Mouse (Mus musculus) C2C12 (cell line): ENCODE results near the gene Ccdc87. TPM values are rescaled to one million over a fixed set of nuclear protein-coding genes. Genes with fewer than 3 reads are reported as not detected.
A peak's percentile ranks its signal among the peaks of the same experiment; 100 is the strongest.
"Not testable (repeated sequence)": the region's sequence is repeated elsewhere in the genome, so short reads cannot be mapped to it uniquely, and the experiment has no call there.

ENCODE experiments used
- H3K27me3 ChIP-seq: one replicate; pipeline ENCODE4 v1.6.1; 2011; ENCODE audit not compliant: control insufficient read depth, insufficient read depth, insufficient read length
- H3K36me3 ChIP-seq: one replicate; pipeline ENCODE4 v1.6.1; 2011; ENCODE audit not compliant: control insufficient read depth, insufficient read depth
- H3K4me3 ChIP-seq: one replicate; pipeline ENCODE4 v1.5.1; 2011; ENCODE audit warnings: mild to moderate bottlenecking, control low read depth; ENCODE audit not compliant: poor library complexity, insufficient read depth, severe bottlenecking
- H3K79me2 ChIP-seq: one replicate; pipeline ENCODE4 v1.6.1; 2011; ENCODE audit not compliant: control insufficient read depth, insufficient read depth
- H3K79me3 ChIP-seq: one replicate; pipeline ENCODE4 v1.6.1; 2011; ENCODE audit warnings: low read depth, control low read depth
- H3ac ChIP-seq: one replicate; pipeline ENCODE3; 2011; ENCODE audit warnings: low read depth; ENCODE audit not compliant: control insufficient read depth, insufficient read length
- CEBPB ChIP-seq: IDR thresholded peaks from one replicate; pipeline ENCODE4 v1.6.1; 2011; ENCODE audit warnings: low read depth, mild to moderate bottlenecking, control low read depth, moderate library complexity
- CTCF ChIP-seq: IDR thresholded peaks from one replicate; pipeline ENCODE4 v1.5.1; 2011; ENCODE audit not compliant: control insufficient read depth, insufficient read depth, insufficient read length
- FOSL1 ChIP-seq: IDR thresholded peaks from one replicate; pipeline ENCODE4 v1.8.0; 2011; ENCODE audit warnings: mild to moderate bottlenecking, low read length; ENCODE audit not compliant: poor library complexity, insufficient read depth, severe bottlenecking
- MAX ChIP-seq: IDR thresholded peaks from one replicate; pipeline ENCODE4 v1.6.1; 2011; ENCODE audit warnings: mild to moderate bottlenecking, control low read depth
- MYOD1 ChIP-seq: IDR thresholded peaks from one replicate; pipeline ENCODE4 v1.6.1; 2011; ENCODE audit warnings: low read depth; ENCODE audit not compliant: control insufficient read depth, insufficient read length
- MYOG ChIP-seq: IDR thresholded peaks from one replicate; pipeline ENCODE4 v1.6.1; 2011; ENCODE audit not compliant: control insufficient read depth, insufficient read length; ENCODE audit errors: extremely low read depth
- USF1 ChIP-seq: IDR thresholded peaks from one replicate; pipeline ENCODE4 v1.6.1; 2011; ENCODE audit warnings: low read depth, mild to moderate bottlenecking, control low read depth, moderate library complexity
- polyA plus RNA-seq: library from polyadenylated mRNA; unstranded; fragments of >200 nt; fragmentation: generic; extraction: Trizol; gene quantifications from one replicate; pipeline ENCODE4 v1.2.1, GENCODE M21; 2012; ENCODE audit warnings: missing spikeins

Gene Ccdc87
- polyA plus RNA-seq, 1 experiment, result 0.02 TPM

GRCm38 (mm10) chr19:4802691-4803091 is 36.5 kb upstream of the Ccdc87 start:
- Histone ChIP-seq H3K36me3 (peaks cover 83% of the 10 kb centered on the region), H3K4me3 (no peak overlapping the region), H3K27me3 (no peaks in the 10 kb centered on the region), H3K79me2 (peaks cover 100% of the 10 kb centered on the region), H3ac (no peak overlapping the region), H3K79me3 (peaks cover 99% of the 10 kb centered on the region)
- no peak for TF ChIP-seq MYOD1
- TF ChIP-seq CTCF, result no peak
- TF ChIP-seq FOSL1, result no peak
- no peak for TF ChIP-seq MYOG
- TF ChIP-seq USF1, result no peak
- no peak for TF ChIP-seq MAX
- TF ChIP-seq CEBPB, result no peak

GRCm38 (mm10) chr19:4803283-4803682 is 35.9 kb upstream of the Ccdc87 start:
- no peak overlapping the region for H3ac ChIP-seq
- H3K27me3 ChIP-seq, result no peaks in the 10 kb centered on the region
- H3K36me3 ChIP-seq, result peaks cover 81% of the 10 kb centered on the region
- H3K4me3 ChIP-seq, result no peak overlapping the region
- H3K79me2 ChIP-seq, result peaks cover 100% of the 10 kb centered on the region
- H3K79me3 ChIP-seq, result peaks cover 99% of the 10 kb centered on the region
- TF ChIP-seq USF1, result no peak
- TF ChIP-seq MAX, result no peak
- no peak for TF ChIP-seq MYOG
- no peak for TF ChIP-seq FOSL1
- TF ChIP-seq CEBPB, result no peak
- no peak for TF ChIP-seq CTCF
- TF ChIP-seq MYOD1, result no peak

GRCm38 (mm10) chr19:4810309-4810708 is 28.9 kb upstream of the Ccdc87 start:
- Histone ChIP-seq H3K4me3 (peak overlapping the region; percentile 74), H3ac (peak overlapping the region; percentile 69)
- TF ChIP-seq CEBPB (no peak), USF1 (no peak), MAX (no peak), CTCF (no peak), MYOD1 (no peak), MYOG (no peak), FOSL1 (no peak)

GRCm38 (mm10) chr19:4810746-4811062 is 28.5 kb upstream of the Ccdc87 start:
- Histone ChIP-seq H3K79me3 (peaks cover 56% of the 10 kb centered on the region), H3K27me3 (no peaks in the 10 kb centered on the region), H3K79me2 (peaks cover 66% of the 10 kb centered on the region), H3K4me3 (peak overlapping the region; percentile 74), H3K36me3 (peaks cover 11% of the 10 kb centered on the region), H3ac (peak overlapping the region; percentile 69)
- no peak for TF ChIP-seq FOSL1
- TF ChIP-seq USF1, result no peak
- TF ChIP-seq MYOD1, result no peak
- no peak for TF ChIP-seq MYOG
- TF ChIP-seq CEBPB, result no peak
- TF ChIP-seq MAX, result no peak
- TF ChIP-seq CTCF, result no peak

More at GRCm38 (mm10) chr19:4810309-4810708, 28.9 kb upstream of the Ccdc87 start:
- no peaks in the 10 kb centered on the region for H3K27me3 ChIP-seq
- peaks cover 60% of the 10 kb centered on the region for H3K79me3 ChIP-seq
- peaks cover 70% of the 10 kb centered on the region for H3K79me2 ChIP-seq
- H3K36me3 ChIP-seq, result peaks cover 14% of the 10 kb centered on the region

GRCm38 (mm10) chr19:4811063-4811908 is 27.9 kb upstream of the Ccdc87 start, which contains the start of the genes Gm21992 and Rbm14:
Gene Gm21992 (minus strand): TSS chr19:4811612.
Gene Rbm14 (minus strand): TSS chr19:4811634.
- TF ChIP-seq MAX, result peak; percentile 40
- TF ChIP-seq MYOD1, result no peak
- no peak for TF ChIP-seq USF1
- TF ChIP-seq MYOG, result no peak
- TF ChIP-seq CTCF, result no peak

GRCm38 (mm10) chr19:4811909-4812242 is 27.3 kb upstream of the Ccdc87 start:
- Histone ChIP-seq H3K79me3 (peaks cover 45% of the 10 kb centered on the region), H3ac (peak overlapping the region; percentile 84), H3K36me3 (peaks cover 7% of the 10 kb centered on the region), H3K79me2 (peaks cover 55% of the 10 kb centered on the region), H3K4me3 (peak overlapping the region; percentile 74), H3K27me3 (no peaks in the 10 kb centered on the region)
- TF ChIP-seq USF1 (no peak), CEBPB (no peak), MYOG (no peak), MYOD1 (no peak), MAX (no peak), FOSL1 (no peak), CTCF (no peak)

More at GRCm38 (mm10) chr19:4811063-4811908, 27.9 kb upstream of the Ccdc87 start, which contains the start of the genes Gm21992 and Rbm14:
- Histone ChIP-seq H3K4me3 (peak within 1 kb of the TSS; percentile 74), H3K36me3 (peaks cover 10% of the 10 kb centered on the region), H3K79me2 (peaks cover 60% of the 10 kb centered on the region), H3ac (peak within 1 kb of the TSS; percentile 84), H3K79me3 (peaks cover 50% of the 10 kb centered on the region), H3K27me3 (no peaks in the 10 kb centered on the region)

GRCm38 (mm10) chr19:4812334-4812949 is 26.7 kb upstream of the Ccdc87 start:
- not testable (repeated sequence) for H3K36me3 ChIP-seq, H3K27me3 ChIP-seq
- Histone ChIP-seq H3ac (peak overlapping the region; percentile 31), H3K79me3 (peaks cover 39% of the 10 kb centered on the region), H3K4me3 (peak overlapping the region; percentile 74), H3K79me2 (peaks cover 49% of the 10 kb centered on the region)
